Mouse (Mus musculus) hindbrain, embryonic 12.5 days (tissue): Measurements from ENCODE around the gene Timm22. TPM values are rescaled to one million over a fixed set of nuclear protein-coding genes. Genes with fewer than 3 reads are reported as not detected.

Experiments used
- ATAC-seq: fragments of 200-750 bp; cut with Nextera tagmentation; 2 replicates; pipeline ENCODE4 v1.8.0; 2017; ENCODE audit warnings: moderate TSS enrichment; ENCODE audit not compliant: low FRiP score
- H3K27ac ChIP-seq: fragments of 300-500 bp; sonication (generic); 2 replicates; pipeline ENCODE4 v1.5.1; 2016; ENCODE audit warnings: mild to moderate bottlenecking
- H3K27me3 ChIP-seq: fragments of 300-500 bp; sonication (generic); 2 replicates; pipeline ENCODE4 v1.6.1; 2016; ENCODE audit warnings: mild to moderate bottlenecking
- H3K36me3 ChIP-seq: fragments of 300-500 bp; sonication (generic); 2 replicates; pipeline ENCODE4 v1.6.1; 2016; ENCODE audit warnings: mild to moderate bottlenecking
- H3K4me1 ChIP-seq: fragments of 300-500 bp; sonication (generic); 2 replicates; pipeline ENCODE4 v1.6.1; 2016
- H3K4me2 ChIP-seq: fragments of 300-500 bp; sonication (generic); replicated peaks from 2 replicates; pipeline ENCODE4 v1.6.1; 2016; ENCODE audit warnings: mild to moderate bottlenecking
- H3K4me3 ChIP-seq: fragments of 300-500 bp; sonication (generic); 2 replicates; pipeline ENCODE4 v1.5.1; 2016; ENCODE audit warnings: mild to moderate bottlenecking
- H3K9ac ChIP-seq: fragments of 300-500 bp; sonication (generic); 2 replicates; pipeline ENCODE4 v1.6.1; 2016; ENCODE audit warnings: mild to moderate bottlenecking, moderate library complexity
- H3K9me3 ChIP-seq: fragments of 300-500 bp; sonication (generic); replicated peaks from 2 replicates; pipeline ENCODE4 v1.6.1; 2016; ENCODE audit warnings: mild to moderate bottlenecking
- WGBS: fragments of 180-500 bp; shearing (Covaris S2); methylation state at CpG from one replicate; pipeline ENCODE4 v1.1.7; 2016; 5-methylcytosine and 5-hydroxymethylcytosine counted together
- polyA plus RNA-seq: library from polyadenylated mRNA; unstranded; fragments of >200 nt; fragmentation: Nextera tagmentation; extraction: Ambion mirVana; gene quantifications from 2 replicates; pipeline ENCODE4 v1.2.1, GENCODE M21; 2016

Gene Timm22
- polyA plus RNA-seq, 1 experiment from 2014 or later, result 113 TPM

- Histone ChIP-seq H3K9ac (no peak overlapping the region), H3K4me3 (no peak overlapping the region), H3K27ac (peak overlapping the region; percentile 37), H3K9me3 (no peaks in the 10 kb centered on the region), H3K4me1 (peaks cover 46% of the 10 kb centered on the region), H3K36me3 (no peaks in the 10 kb centered on the region), H3K27me3 (no peaks in the 10 kb centered on the region), H3K4me2 (no peak overlapping the region)
- no peak for ATAC-seq
- 59% methylated on average over 17 of the region's 17 CpGs for WGBS
These were observed 32.1 kb upstream of the Timm22 start for GRCm38 (mm10) chr11:76374491-76375185.

DNA sequence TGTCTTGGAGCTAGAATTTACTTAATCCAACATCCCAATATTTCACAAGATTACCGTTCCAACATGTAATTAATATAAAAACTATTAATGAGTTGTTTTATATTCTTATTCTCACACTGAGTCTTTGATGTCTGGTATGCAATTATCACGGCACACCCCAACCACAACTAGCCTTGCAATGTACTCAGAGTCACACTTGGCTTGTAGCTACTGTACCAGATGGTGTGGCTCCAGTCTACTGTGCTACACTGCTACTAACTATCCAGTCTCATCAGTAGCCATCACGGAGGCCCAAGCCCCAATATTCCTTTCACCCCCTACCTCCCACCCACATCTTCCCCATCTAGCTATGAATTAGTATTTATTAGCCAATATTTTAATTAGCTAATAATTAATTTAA lies 30.3 kb upstream of the Timm22 start:
- no peak for ATAC-seq
- Histone ChIP-seq H3K9me3 (no peaks in the 10 kb centered on the region), H3K27me3 (no peaks in the 10 kb centered on the region), H3K36me3 (no peaks in the 10 kb centered on the region), H3K4me3 (no peak overlapping the region), H3K4me1 (peaks cover 48% of the 10 kb centered on the region), H3K4me2 (no peak overlapping the region), H3K9ac (no peak overlapping the region), H3K27ac (no peak overlapping the region)
- WGBS, result 88% methylated on average over 3 of the region's 3 CpGs

GRCm38 (mm10) chr11:76379921-76380544 lies 26.7 kb upstream of the Timm22 start:
- H3K27me3 ChIP-seq, result no peaks in the 10 kb centered on the region
- no peak overlapping the region for H3K9ac ChIP-seq
- H3K4me3 ChIP-seq, result no peak overlapping the region
- 38% methylated on average over 11 of the region's 11 CpGs for WGBS
- H3K27ac ChIP-seq, result no peak overlapping the region
- peaks cover 35% of the 10 kb centered on the region for H3K4me1 ChIP-seq
- no peak overlapping the region for H3K4me2 ChIP-seq
- H3K36me3 ChIP-seq, result no peaks in the 10 kb centered on the region
- no peaks in the 10 kb centered on the region for H3K9me3 ChIP-seq
- no peak for ATAC-seq

DNA sequence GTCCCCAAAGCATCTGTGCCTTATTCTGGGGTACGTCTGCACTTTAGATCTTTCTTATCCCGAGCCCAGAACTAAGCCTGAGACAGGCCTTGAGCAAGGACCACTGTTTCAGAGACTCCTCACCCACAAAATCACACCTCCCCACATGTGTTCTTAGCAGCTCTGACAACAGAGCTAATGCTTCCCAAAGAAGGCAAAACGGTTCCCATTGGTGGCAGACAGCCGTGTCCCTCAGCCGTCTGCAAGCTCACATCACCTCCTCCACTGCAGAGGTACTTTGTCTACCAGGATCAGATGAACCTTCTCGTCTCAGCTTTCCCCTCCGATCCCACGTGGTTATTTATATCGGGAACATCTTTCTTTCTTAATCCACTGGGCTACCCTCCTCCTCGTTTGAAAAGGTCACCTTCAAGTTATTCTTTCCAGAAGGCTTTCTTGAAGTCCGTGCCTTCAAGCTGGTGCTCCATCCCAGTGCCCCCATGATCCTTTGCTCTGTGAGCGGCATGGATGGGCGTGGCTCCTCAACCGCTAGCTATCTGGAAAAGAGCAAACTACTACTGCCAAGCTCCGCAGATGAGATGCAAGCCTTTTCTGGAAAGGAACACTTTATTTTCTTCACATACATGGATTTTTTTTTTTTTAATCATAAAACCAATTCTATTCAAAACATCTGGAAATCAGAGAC lies 25.4 kb upstream of the Timm22 start:
- no peak overlapping the region for H3K4me2 ChIP-seq
- no peak overlapping the region for H3K27ac ChIP-seq
- WGBS, result 87% methylated on average over 15 of the region's 15 CpGs
- peaks cover 34% of the 10 kb centered on the region for H3K4me1 ChIP-seq
- H3K36me3 ChIP-seq, result no peaks in the 10 kb centered on the region
- no peaks in the 10 kb centered on the region for H3K27me3 ChIP-seq
- no peak overlapping the region for H3K9ac ChIP-seq
- no peaks in the 10 kb centered on the region for H3K9me3 ChIP-seq
- H3K4me3 ChIP-seq, result no peak overlapping the region
- ATAC-seq, result no peak

DNA sequence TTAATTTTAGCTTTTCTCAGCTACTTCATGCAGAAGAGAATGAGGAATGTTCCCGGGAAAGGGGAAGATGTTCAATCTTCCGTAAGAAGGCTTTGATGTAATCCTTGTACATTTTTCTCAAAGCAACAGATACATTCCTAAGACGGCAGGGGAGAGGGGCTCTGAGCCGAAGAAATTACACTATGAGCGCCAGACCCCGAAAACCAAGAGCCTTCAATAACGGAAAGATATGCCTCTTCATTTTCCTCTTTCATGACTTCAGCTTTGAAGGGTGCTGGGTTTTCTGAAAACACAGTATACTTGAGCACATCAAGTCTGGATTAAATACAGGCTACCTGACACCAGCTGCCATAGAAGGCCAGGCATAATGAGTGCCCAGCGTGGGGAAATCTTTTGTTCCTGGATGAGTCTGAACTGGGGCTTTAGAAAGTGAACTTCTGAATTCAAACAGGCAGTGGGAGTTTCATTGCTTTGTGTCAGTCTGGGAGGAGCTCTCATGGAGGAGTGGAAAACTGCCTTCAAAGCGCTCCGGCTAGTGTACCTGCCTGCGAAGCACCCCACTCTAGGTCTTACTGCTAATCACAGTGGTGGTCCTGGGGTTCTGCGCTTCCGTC lies 23.9 kb upstream of the Timm22 start:
- Histone ChIP-seq H3K4me1 (peaks cover 32% of the 10 kb centered on the region), H3K27me3 (no peaks in the 10 kb centered on the region), H3K27ac (peak overlapping the region; percentile 64), H3K4me2 (peak overlapping the region; percentile 14; the same call in 1 of the 2 replicates), H3K9me3 (no peaks in the 10 kb centered on the region), H3K36me3 (no peaks in the 10 kb centered on the region), H3K9ac (no peak overlapping the region), H3K4me3 (no peak overlapping the region)
- 24% methylated on average over 13 of the region's 13 CpGs for WGBS
- ATAC-seq, result no peak

DNA sequence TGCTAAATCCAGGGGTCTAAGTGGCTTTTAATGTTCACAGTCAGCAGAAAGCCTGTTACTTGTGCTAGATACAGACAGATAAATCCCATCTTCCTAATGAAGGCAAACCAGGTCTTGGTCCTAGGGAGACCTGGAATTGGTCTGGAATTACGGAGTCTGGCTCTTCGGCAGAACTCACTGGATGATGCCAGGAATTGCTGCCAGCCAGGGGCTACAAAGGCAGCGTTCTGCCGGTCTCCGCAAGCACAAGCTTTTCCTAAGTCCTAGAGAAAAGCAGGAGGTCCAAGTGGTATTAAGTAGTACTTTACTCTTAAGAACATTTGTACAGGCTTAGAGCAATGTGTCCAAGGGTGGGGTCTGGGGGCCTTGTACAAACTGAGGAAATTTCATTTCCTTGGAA lies 22.4 kb upstream of the Timm22 start:
- Histone ChIP-seq H3K27ac (0 out of 2 replicates have a peak overlapping the region, but pooled peaks have one; percentile 2), H3K4me2 (no peak overlapping the region), H3K4me1 (peaks cover 40% of the 10 kb centered on the region), H3K36me3 (no peaks in the 10 kb centered on the region), H3K4me3 (no peak overlapping the region), H3K9me3 (no peaks in the 10 kb centered on the region), H3K27me3 (no peaks in the 10 kb centered on the region), H3K9ac (no peak overlapping the region)
- no peak for ATAC-seq
- 91% methylated on average over 5 of the region's 5 CpGs for WGBS

GRCm38 (mm10) chr11:76385017-76385416 lies 21.7 kb upstream of the Timm22 start:
- Histone ChIP-seq H3K27ac (peak overlapping the region; percentile 64), H3K4me3 (no peak overlapping the region), H3K9ac (0 out of 2 replicates have a peak overlapping the region, but pooled peaks have one; percentile 14), H3K4me1 (peaks cover 42% of the 10 kb centered on the region), H3K9me3 (no peaks in the 10 kb centered on the region), H3K27me3 (no peaks in the 10 kb centered on the region), H3K4me2 (no peak overlapping the region), H3K36me3 (no peaks in the 10 kb centered on the region)
- 65% methylated on average over 4 of the region's 4 CpGs for WGBS
- 0 out of 2 replicates have a peak, but pooled peaks have one; percentile 29 for ATAC-seq

GRCm38 (mm10) chr11:76385746-76386145 lies 21.0 kb upstream of the Timm22 start:
- no peaks in the 10 kb centered on the region for H3K36me3 ChIP-seq
- WGBS, result 33% methylated on average over 3 of the region's 3 CpGs
- H3K4me3 ChIP-seq, result no peak overlapping the region
- H3K27ac ChIP-seq, result peak overlapping the region; percentile 64; the same call in 1 of the 2 replicates
- H3K27me3 ChIP-seq, result no peaks in the 10 kb centered on the region
- H3K9me3 ChIP-seq, result no peaks in the 10 kb centered on the region
- H3K4me2 ChIP-seq, result no peak overlapping the region
- ATAC-seq, result no peak
- no peak overlapping the region for H3K9ac ChIP-seq
- peaks cover 37% of the 10 kb centered on the region for H3K4me1 ChIP-seq

DNA sequence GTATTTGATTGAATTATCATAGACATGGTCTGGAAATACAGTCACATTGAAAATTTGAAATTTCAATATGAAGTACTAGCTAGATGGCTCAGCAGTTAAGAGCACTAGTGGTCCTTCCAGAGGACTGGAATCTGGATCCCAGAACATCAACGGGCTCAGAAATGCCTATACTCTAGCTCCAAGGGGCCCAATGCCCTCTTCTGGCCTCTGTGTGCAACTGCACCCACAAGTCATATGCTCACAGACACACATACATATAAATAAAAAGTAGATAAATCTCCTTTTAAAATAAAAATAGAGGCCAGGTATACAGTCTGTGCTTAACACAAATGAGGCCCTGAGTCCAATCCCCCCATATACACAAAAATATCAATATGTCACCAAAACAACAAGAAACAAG lies 19.7 kb upstream of the Timm22 start:
- Histone ChIP-seq H3K9me3 (no peaks in the 10 kb centered on the region), H3K4me3 (no peak overlapping the region), H3K4me1 (peaks cover 37% of the 10 kb centered on the region), H3K9ac (no peak overlapping the region), H3K27ac (no peak overlapping the region), H3K4me2 (no peak overlapping the region), H3K36me3 (no peaks in the 10 kb centered on the region), H3K27me3 (no peaks in the 10 kb centered on the region)
- no peak for ATAC-seq
- WGBS, result 83% methylated on average over 1 of the region's 1 CpGs

- no peak overlapping the region for H3K27ac ChIP-seq
- H3K9ac ChIP-seq, result no peak overlapping the region
- H3K4me1 ChIP-seq, result peaks cover 30% of the 10 kb centered on the region
- H3K36me3 ChIP-seq, result no peaks in the 10 kb centered on the region
- 17% methylated on average over 7 of the region's 7 CpGs for WGBS
- ATAC-seq, result no peak
- H3K4me3 ChIP-seq, result no peak overlapping the region
- peak overlapping the region; percentile 22; the same call in 1 of the 2 replicates for H3K4me2 ChIP-seq
- no peaks in the 10 kb centered on the region for H3K9me3 ChIP-seq
- no peaks in the 10 kb centered on the region for H3K27me3 ChIP-seq
These were observed 18.0 kb upstream of the Timm22 start for GRCm38 (mm10) chr11:76388711-76389110.

DNA sequence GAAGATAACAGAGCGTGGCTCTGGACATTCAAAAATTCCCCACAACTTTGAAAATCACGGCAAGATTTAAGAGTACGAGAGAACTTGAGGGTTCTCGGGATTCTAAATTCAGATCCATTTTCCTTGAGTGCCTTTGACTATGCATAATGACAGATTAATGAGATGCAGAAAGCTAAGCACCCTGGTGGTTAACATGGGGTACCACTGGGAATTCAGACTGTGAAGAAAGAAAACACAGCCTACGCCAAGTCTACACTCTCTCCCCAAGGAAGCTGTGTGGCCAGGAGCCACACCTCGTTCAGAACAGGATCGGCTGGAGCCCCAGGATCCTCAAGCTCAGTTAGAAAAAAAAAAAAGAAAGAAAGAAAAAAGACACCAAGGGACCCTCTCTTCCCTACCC lies 14.2 kb upstream of the Timm22 start:
- ATAC-seq, result no peak
- Histone ChIP-seq H3K9ac (no peak overlapping the region), H3K4me3 (no peak overlapping the region), H3K9me3 (no peaks in the 10 kb centered on the region), H3K4me2 (no peak overlapping the region), H3K36me3 (no peaks in the 10 kb centered on the region), H3K4me1 (peaks cover 25% of the 10 kb centered on the region), H3K27me3 (no peaks in the 10 kb centered on the region), H3K27ac (no peak overlapping the region)
- WGBS, result 76% methylated on average over 7 of the region's 7 CpGs

DNA sequence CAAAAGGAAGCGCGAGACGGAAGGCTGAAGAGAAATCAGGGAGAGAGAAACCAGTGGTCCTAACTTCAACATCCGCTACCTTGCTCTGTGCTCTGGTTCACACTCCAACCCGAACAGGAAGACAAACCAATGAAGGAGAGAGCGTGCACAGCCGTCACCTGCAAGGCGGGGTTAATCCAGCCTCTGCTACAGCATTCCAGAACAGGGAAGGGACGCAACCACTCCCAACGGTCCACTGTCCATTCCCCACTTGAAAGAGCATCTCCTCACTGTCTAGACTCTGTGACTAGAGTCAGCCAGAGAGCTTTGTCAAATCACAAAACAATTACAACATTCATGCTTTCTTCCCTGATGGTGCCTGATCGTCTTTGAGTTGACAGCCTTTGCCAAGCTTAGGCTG lies 13.8 kb upstream of the Timm22 start:
- WGBS, result 88% methylated on average over 11 of the region's 11 CpGs
- Histone ChIP-seq H3K4me1 (peaks cover 26% of the 10 kb centered on the region), H3K9ac (no peak overlapping the region), H3K27ac (no peak overlapping the region), H3K4me2 (no peak overlapping the region), H3K4me3 (no peak overlapping the region), H3K9me3 (no peaks in the 10 kb centered on the region), H3K36me3 (no peaks in the 10 kb centered on the region), H3K27me3 (no peaks in the 10 kb centered on the region)
- no peak for ATAC-seq
